Mouse (Mus musculus): ENCODE measurements around the gene Tomm6.

DNA sequence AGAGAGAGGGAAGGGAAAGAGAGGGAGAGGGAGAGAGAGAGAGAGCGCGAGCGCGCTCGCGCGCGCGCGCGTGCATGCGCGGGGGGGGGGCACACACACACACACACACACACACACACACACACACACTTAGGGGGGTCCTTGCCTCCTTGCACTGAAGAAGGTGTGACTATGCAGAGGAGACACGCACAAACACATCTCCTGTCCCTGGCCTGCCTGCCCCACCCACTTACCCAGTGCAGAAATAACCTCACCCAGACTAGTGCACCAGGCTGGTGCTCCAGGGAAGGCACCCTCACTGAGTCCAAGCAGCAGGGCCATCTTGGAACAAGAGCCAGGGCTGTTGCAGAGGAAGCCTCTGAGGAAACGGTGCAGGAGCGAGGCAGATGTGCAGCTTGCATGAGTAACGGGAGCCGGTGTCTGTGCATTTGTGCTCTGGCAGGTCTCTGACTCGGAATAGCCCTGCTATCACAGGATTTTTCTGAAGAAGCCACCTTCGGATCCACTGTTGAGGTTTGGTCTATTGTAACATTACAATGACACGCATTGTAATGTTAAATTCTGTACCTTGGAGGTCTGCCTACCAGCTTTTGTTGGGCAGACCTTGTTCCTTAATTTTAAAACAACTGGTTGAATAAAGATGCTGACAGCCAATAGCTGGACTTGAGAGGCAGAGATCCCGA, 24.8 kb upstream of the Tomm6 start:
- TF ChIP-seq CTCF (IDR thresholded peaks at IDR 0.05): no peak
- no peak for TF ChIP-seq EP300 (IDR thresholded peaks at IDR 0.05)
